Mouse (Mus musculus) ES-E14 (cell line): ENCODE data around the gene Arid5b.

Experiments
- HCFC1 ChIP-seq: IDR thresholded peaks from 2 replicates; pipeline ENCODE4 v1.6.1; 2012; ENCODE audit warnings: low read length, inconsistent platforms, borderline replicate concordance; ENCODE audit not compliant: insufficient read depth
- MAFK ChIP-seq: IDR thresholded peaks from 2 replicates; pipeline ENCODE4 v1.6.1; 2014; ENCODE audit warnings: mild to moderate bottlenecking, low read depth, low read length, inconsistent platforms; ENCODE audit not compliant: insufficient read depth
- ZNF384 ChIP-seq: IDR thresholded peaks from 2 replicates; pipeline ENCODE4 v1.6.1; 2012; ENCODE audit warnings: low read depth, low read length, inconsistent platforms

DNA sequence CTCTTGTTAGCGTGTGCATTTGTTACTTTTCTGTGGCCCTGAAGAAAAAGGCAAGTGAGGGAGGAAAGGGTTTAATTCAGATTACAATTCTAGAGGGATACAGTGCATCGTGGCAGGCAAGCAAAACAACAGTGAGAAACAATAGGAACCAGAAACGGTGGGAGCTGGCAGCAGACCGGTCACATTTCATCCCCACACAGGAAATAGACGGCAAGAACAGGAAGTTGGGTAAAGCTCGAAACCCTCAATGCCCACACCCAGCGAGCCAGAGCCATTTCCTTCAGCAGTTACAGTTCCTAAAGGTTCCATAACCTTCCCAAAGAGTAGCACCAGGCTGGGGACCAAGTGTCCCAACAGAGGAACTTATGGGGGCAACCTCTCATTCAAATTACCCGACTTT lies 34.2 kb upstream of the Arid5b start:
- no peak for TF ChIP-seq HCFC1
- TF ChIP-seq ZNF384: no peak
- TF ChIP-seq MAFK: no peak
